Mouse (Mus musculus) neutrophil, adult 5-6 weeks (primary cell): ENCODE measurements around the gene Usp46. TPM values are rescaled to one million over a fixed set of nuclear protein-coding genes. Genes with fewer than 3 reads are reported as not detected.
"Not testable (repeated sequence)": the region's sequence is repeated elsewhere in the genome, so short reads cannot be mapped to it uniquely, and the experiment has no call there.

Experiments used
- ATAC-seq: fragments of 151-379, 151-347 bp; 2 replicates; pipeline ENCODE4 v1.8.0; 2017; ENCODE audit warnings: mild to moderate bottlenecking, moderate TSS enrichment; ENCODE audit not compliant: insufficient number of reproducible peaks, poor library complexity, low FRiP score, severe bottlenecking; ENCODE audit errors: extremely low read depth
- total RNA-seq: library from RNA; stranded (forward); fragments of 200-1000 nt; gene quantifications from 2 replicates; pipeline ENCODE4 v1.2.3, GENCODE M21; 2017

The Usp46 gene
- total RNA-seq, 1 experiment from 2014 or later, result 9.5 TPM

GRCm38 (mm10) chr5:74077959-74078358, 9.7 kb upstream of the Usp46 start:
- no peak for ATAC-seq

GRCm38 (mm10) chr5:74076759-74077158, 8.5 kb upstream of the Usp46 start:
- no peak for ATAC-seq

GRCm38 (mm10) chr5:74070564-74070963, 2.3 kb upstream of the Usp46 start:
- ATAC-seq, result not testable (repeated sequence)

- ATAC-seq, result peak; percentile 25; the same call in 1 of the 2 replicates
Measured at GRCm38 (mm10) chr5:74068714-74069321, 587 bp upstream of the Usp46 start.

- ATAC-seq, result no peak
Measured at GRCm38 (mm10) chr5:74067346-74067745, 885 bp downstream of the Usp46 start.

GRCm38 (mm10) chr5:74066416-74067115, 1.7 kb downstream of the Usp46 start:
- ATAC-seq, result no peak

GRCm38 (mm10) chr5:74065565-74066275, 2.5 kb downstream of the Usp46 start:
- ATAC-seq, result no peak

- no peak for ATAC-seq
Measured at GRCm38 (mm10) chr5:74064844-74065243, 3.4 kb downstream of the Usp46 start.

- ATAC-seq, result no peak
Measured at GRCm38 (mm10) chr5:74063226-74063747, 4.9 kb downstream of the Usp46 start.

- ATAC-seq, result no peak
Measured at GRCm38 (mm10) chr5:74062266-74062665, 6.0 kb downstream of the Usp46 start.

GRCm38 (mm10) chr5:74061408-74062047, 6.7 kb downstream of the Usp46 start:
- no peak for ATAC-seq

- ATAC-seq, result no peak
Measured at GRCm38 (mm10) chr5:74052171-74052909, 15.9 kb downstream of the Usp46 start.

GRCm38 (mm10) chr5:74051394-74052170, 16.6 kb downstream of the Usp46 start:
- ATAC-seq, result no peak

GRCm38 (mm10) chr5:74050903-74051302, 17.3 kb downstream of the Usp46 start:
- no peak for ATAC-seq

- ATAC-seq, result no peak
Measured at GRCm38 (mm10) chr5:74048846-74049495, 19.3 kb downstream of the Usp46 start.

GRCm38 (mm10) chr5:74044591-74044990, 23.6 kb downstream of the Usp46 start:
- no peak for ATAC-seq

- ATAC-seq, result no peak
Measured at GRCm38 (mm10) chr5:74042796-74043340, 25.4 kb downstream of the Usp46 start.
